Mouse (Mus musculus): ENCODE data around the gene Lrrc15.

Gene Lrrc15

GRCm38 (mm10) chr16:30236091-30236699, 46.9 kb downstream of the Lrrc15 start:
- DNase-seq = peak; percentile 63

GRCm38 (mm10) chr16:30235577-30235976, 47.5 kb downstream of the Lrrc15 start:
- DNase-seq = peak; percentile 7

DNA sequence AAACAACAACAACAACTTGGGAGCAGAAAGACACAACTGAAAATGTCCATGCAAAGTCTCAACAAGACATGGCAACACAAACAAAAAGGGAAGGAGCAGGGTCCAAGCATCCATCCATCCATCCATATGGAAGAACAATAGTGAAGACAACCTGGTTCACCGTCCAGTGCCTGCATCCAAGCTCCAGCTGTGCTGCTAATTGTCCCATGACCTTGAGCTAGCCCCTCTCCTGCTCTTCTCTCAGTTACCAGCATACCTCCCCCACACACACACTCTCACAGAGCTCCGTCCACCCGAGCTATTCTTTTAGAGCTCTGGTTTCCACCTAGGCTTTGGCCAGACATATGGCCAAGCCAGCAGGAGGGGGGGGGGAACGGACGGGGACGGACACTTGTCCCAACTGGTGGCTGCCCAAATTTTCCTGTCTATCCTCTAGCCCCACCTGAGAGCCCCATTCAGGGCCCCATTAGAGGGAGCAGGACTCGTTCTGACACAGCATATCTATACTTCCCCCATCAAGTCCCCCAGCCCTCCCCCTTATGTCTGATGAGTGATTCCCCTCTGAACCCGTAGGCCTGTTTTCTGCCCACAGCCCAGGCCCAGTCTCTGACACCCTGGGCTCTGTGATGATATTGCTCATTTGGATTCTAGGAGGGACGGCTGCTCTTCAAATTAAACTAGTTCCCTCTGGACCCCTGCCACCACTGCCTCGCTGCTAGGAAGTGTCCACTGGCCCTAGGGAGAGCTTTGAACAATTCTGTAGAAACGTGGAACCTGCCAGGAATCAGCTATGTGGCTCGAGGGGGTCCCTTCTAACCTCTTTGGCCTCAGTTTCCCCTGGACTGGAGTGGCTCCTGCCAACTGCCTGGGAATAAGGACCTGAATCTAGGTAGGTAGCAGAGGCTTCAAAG, 48.2 kb downstream of the Lrrc15 start:
- peak; percentile 23 for DNase-seq

- no peak for DNase-seq
Observed at GRCm38 (mm10) chr16:30234077-30234476, 49.0 kb downstream of the Lrrc15 start.

DNA sequence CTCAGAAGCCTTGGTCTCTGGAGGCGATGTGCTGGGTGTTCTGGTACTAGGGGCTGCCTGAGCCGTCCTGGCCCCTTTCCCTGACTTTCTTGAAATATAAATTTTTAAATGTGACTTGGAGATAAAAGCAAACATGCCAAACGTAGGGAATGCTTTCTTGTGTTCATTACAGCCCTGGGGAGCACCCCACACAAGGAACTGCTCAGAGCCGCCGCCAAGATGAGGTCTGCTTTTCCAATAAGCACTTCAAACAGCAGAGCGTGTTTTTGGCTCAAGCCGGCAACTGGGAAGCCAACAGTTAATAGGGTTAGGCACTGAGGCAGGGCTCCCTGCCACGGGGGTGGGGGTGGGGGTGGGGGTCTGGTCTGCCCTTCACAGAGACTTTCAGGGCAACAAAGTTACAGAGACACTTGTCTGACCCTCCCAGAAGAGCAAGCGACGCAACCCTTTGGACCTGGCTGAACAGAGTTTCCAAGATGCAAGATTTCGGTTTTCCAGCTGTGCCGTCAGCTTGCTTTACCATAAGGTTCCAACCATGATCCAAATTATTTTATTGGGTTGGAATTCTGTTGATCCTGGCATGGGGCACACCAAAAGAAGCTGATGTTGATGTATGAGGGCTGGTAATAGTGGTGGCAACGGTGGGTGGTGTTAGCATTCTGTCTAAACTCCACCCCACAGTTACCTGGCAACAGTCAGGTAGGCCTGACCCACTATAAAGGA, 51.0 kb downstream of the Lrrc15 start:
- no peak for DNase-seq

DNA sequence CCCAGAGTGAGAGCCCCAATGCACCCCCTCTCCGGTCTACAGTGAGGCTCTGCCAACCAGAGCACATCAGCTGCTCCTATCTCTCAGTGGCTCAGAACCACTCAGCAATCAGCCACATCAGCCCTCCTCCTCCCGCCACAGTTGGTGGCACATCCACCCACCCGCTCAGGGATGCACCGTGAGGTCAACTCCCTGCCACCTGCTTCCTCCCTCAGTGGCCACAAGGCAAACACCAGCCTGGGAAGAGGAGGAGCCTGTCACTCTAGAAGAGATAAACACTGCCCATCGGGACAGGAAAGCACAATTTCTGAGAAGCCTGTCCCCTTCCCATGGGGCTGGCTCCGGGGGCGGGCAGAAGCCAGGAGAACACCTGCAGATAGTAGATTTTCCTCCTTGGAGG, 55.7 kb downstream of the Lrrc15 start:
- DNase-seq = no peak

DNA sequence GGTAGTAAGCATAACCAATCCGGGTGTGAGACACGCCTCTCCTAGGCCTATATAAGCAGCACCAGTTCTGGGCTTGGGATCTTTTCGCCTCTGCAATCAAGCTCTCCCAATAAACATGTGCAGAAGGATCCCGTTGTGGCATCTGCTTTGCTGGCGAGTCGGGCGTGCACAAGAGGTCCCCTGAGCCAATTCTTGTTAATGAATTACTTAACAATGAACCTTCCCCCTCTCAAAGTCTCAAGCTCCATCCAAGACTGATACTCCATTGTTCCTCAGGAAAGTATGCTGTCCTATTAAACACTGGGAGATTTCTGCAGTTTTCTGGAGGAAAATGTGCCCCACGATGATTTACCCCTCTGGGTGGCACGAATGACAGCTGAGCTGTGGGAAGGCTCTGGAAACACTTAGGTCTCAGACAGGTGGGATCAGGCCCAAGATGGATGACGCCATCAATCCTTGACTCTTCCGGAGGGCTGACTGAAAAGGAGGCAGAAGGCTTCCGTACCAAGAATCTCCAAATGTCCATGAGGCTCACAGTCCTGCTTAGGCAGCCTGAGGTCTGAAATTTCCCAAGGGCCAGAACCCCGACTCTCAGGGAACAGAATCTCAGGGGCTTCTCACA, 61.8 kb downstream of the Lrrc15 start:
- no peak for DNase-seq
